Mouse (Mus musculus) stomach, postnatal 0 days (tissue): ENCODE data around the gene Slc6a9.

Experiments
- CTCF ChIP-seq: IDR thresholded peaks from 2 replicates; pipeline ENCODE4 v1.5.1; 2016; ENCODE audit warnings: antibody characterized with exemption, low read depth, mild to moderate bottlenecking, moderate library complexity
- EP300 ChIP-seq: optimal IDR thresholded peaks from 2 replicates; pipeline ENCODE3; 2016; ENCODE audit warnings: antibody characterized with exemption

- TF ChIP-seq CTCF (no peak), EP300 (no peak)
Measured at GRCm38 (mm10) chr4:117841566-117841965, 7.3 kb downstream of the Slc6a9 start.
